Mouse (Mus musculus) spleen, adult 2 months (tissue): ENCODE results near the gene March7.
A peak's percentile ranks its signal among the peaks of the same experiment; 100 is the strongest.

ENCODE experiments used
- CTCF ChIP-seq: fragments of 200-500 bp; IDR thresholded peaks from 2 replicates; pipeline ENCODE4 v1.5.1; 2011; ENCODE audit warnings: mild to moderate bottlenecking, inconsistent platforms; ENCODE audit not compliant: insufficient read depth, insufficient read length, insufficient replicate concordance; ENCODE audit errors: extremely low read depth
- POLR2A ChIP-seq: fragments of 200-500 bp; IDR thresholded peaks from 2 replicates; pipeline ENCODE4 v1.6.1; 2011; ENCODE audit warnings: low read depth, low read length, inconsistent platforms

- TF ChIP-seq POLR2A (no peak), CTCF (peak; percentile 53; the same call in 1 of the 2 replicates)
These were observed 9.0 kb upstream of the March7 start for GRCm38 (mm10) chr2:60200667-60201066.
